Mouse (Mus musculus) stomach, postnatal 0 days (tissue): ENCODE measurements around the gene Znrf3. TPM values are rescaled to one million over a fixed set of nuclear protein-coding genes. Genes with fewer than 3 reads are reported as not detected.
A peak's percentile ranks its signal among the peaks of the same experiment; 100 is the strongest.

Experiments used
- ATAC-seq: fragments of 200-750 bp; cut with Nextera tagmentation; 2 replicates; pipeline ENCODE4 v1.8.0; 2017; ENCODE audit not compliant: low FRiP score, low TSS enrichment
- DNase-seq: peaks from one replicate; pipeline ENCODE4 v3.0.0-alpha.2; 2016; ENCODE audit warnings: low spot score
- H3K27ac ChIP-seq: fragments of 300-500 bp; sonication (generic); replicated peaks from 2 replicates; pipeline ENCODE4 v1.5.1; 2014; ENCODE audit warnings: mild to moderate bottlenecking, control low read depth
- H3K27me3 ChIP-seq: fragments of 300-500 bp; sonication (generic); 2 replicates; pipeline ENCODE4 v1.6.1; 2014; ENCODE audit warnings: low read length; ENCODE audit not compliant: control insufficient read depth, insufficient read depth
- H3K36me3 ChIP-seq: fragments of 300-500 bp; sonication (generic); 2 replicates; pipeline ENCODE4 v1.6.1; 2014; ENCODE audit warnings: low read length, mixed read lengths; ENCODE audit not compliant: control insufficient read depth, insufficient read depth
- H3K4me1 ChIP-seq: fragments of 300-500 bp; sonication (generic); replicated peaks from 2 replicates; pipeline ENCODE4 v1.6.1; 2014; ENCODE audit warnings: antibody characterized with exemption; ENCODE audit not compliant: control insufficient read depth, insufficient read depth
- H3K4me2 ChIP-seq: fragments of 300-500 bp; sonication (generic); replicated peaks from 2 replicates; pipeline ENCODE4 v1.6.1; 2014; ENCODE audit warnings: low read depth, mild to moderate bottlenecking, control low read depth, moderate library complexity
- H3K4me3 ChIP-seq: fragments of 300-500 bp; sonication (generic); 2 replicates; pipeline ENCODE4 v1.5.1; 2014; ENCODE audit warnings: low read depth, low read length, control low read depth
- H3K9ac ChIP-seq: fragments of 300-500 bp; sonication (generic); 2 replicates; pipeline ENCODE4 v1.6.1; 2014; ENCODE audit warnings: mild to moderate bottlenecking, low read length, control low read depth, mixed read lengths
- H3K9me3 ChIP-seq: fragments of 300-500 bp; sonication (generic); 2 replicates; pipeline ENCODE4 v1.6.1; 2016; ENCODE audit warnings: low read length; ENCODE audit not compliant: control insufficient read depth
- CTCF ChIP-seq: IDR thresholded peaks from 2 replicates; pipeline ENCODE4 v1.5.1; 2016; ENCODE audit warnings: antibody characterized with exemption, low read depth, mild to moderate bottlenecking, moderate library complexity
- EP300 ChIP-seq: optimal IDR thresholded peaks from 2 replicates; pipeline ENCODE3; 2016; ENCODE audit warnings: antibody characterized with exemption
- WGBS: fragments of 180-500 bp; shearing (Covaris S2); extraction: QIAGEN DNeasy Blood & Tissue Kit; methylation state at CpG from one replicate; pipeline ENCODE4 v1.1.7; 2014; 5-methylcytosine and 5-hydroxymethylcytosine counted together
- polyA plus RNA-seq: library from polyadenylated mRNA; unstranded; fragments of >200 nt; fragmentation: Nextera tagmentation; extraction: Ambion mirVana; gene quantifications from 2 replicates; pipeline ENCODE4 v1.2.1, GENCODE M21; 2015

Znrf3 gene
- polyA plus RNA-seq, 1 experiment from 2014 or later: 9.3 TPM

DNA sequence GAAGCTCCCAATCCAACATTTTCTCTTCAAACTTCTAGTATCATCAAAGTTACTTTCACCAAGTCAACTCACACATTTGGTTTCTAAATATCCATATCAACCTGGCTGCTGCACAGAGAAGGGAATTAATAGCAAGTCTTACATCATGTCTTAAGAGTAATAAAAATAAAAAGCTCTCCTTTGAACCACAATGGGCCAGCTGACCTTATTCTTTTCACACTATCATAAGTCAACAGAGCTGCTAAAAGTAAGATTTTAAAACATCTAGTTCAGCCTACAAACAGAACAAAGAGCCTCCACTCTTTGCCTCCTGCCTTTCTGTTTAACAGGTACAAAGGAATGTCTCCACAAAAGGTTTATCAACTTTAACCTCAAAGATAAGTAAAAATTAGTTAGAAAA is 7.7 kb downstream of the Znrf3 start:
- no peak for TF ChIP-seq CTCF
- no peak for TF ChIP-seq EP300
- DNase-seq: no peak
- Histone ChIP-seq H3K4me3 (no peak overlapping the region), H3K4me2 (no peak overlapping the region; the same call in 1 of the 2 replicates), H3K9ac (no peak overlapping the region), H3K27me3 (no peaks in the 10 kb centered on the region), H3K4me1 (peaks cover 4% of the 10 kb centered on the region; the same call in 1 of the 2 replicates), H3K27ac (no peak overlapping the region), H3K9me3 (no peaks in the 10 kb centered on the region), H3K36me3 (no peaks in the 10 kb centered on the region)
- ATAC-seq: peak; percentile 49; the same call in 1 of the 2 replicates

DNA sequence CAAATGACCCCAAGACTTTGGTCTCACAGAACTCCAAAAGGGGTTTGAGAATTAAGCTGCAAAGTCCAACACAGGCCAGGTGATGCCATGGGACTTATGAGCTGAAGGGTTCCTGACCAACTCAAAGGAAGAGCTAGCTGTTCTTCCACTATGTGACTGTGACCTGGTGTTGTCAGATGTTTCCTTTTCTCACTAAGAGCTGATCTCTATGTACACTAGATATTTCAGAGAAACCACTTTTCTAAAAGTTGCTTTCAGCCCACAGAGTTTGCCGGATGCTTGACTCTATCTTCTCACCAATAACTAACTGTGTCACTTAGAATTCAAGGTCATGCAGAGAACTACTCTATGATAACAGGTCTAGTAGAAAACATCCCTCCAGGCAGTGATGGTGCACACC is 9.2 kb downstream of the Znrf3 start:
- WGBS: 90% methylated on average over 1 of the region's 1 CpGs
- DNase-seq (no peak), ATAC-seq (no peak)
- Histone ChIP-seq H3K9ac (no peak overlapping the region), H3K36me3 (no peaks in the 10 kb centered on the region), H3K9me3 (no peaks in the 10 kb centered on the region), H3K4me3 (no peak overlapping the region), H3K27me3 (no peaks in the 10 kb centered on the region), H3K4me1 (peaks cover 4% of the 10 kb centered on the region; the same call in 1 of the 2 replicates), H3K27ac (no peak overlapping the region), H3K4me2 (no peak overlapping the region)
- TF ChIP-seq CTCF (no peak), EP300 (no peak)

DNA sequence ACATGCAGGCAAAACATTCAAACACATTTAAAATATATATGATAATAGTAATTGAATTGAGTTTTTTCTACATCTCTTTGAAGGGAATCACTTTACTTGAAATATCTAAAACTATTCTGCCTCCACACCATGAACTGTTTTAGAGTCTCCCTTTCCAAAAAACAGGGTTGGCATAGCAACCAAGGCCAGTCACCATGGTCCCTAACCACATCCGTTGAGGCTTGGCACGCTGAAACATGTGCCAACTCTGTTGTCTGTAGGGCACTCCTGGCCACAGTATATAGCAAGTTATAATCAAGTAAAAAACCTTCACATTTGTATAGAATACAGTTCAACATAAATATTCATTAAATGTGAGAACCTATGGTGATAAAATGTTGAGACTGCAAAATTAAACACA is 12.3 kb downstream of the Znrf3 start:
- DNase-seq (no peak), ATAC-seq (no peak)
- Histone ChIP-seq H3K9ac (no peak overlapping the region), H3K36me3 (no peaks in the 10 kb centered on the region), H3K4me2 (no peak overlapping the region), H3K27ac (no peak overlapping the region), H3K4me1 (peaks cover under 1% of the 10 kb centered on the region; the same call in 1 of the 2 replicates), H3K9me3 (no peaks in the 10 kb centered on the region), H3K4me3 (no peak overlapping the region), H3K27me3 (no peaks in the 10 kb centered on the region)
- 68% methylated on average over 2 of the region's 2 CpGs for WGBS
- TF ChIP-seq EP300 (no peak), CTCF (no peak)

DNA sequence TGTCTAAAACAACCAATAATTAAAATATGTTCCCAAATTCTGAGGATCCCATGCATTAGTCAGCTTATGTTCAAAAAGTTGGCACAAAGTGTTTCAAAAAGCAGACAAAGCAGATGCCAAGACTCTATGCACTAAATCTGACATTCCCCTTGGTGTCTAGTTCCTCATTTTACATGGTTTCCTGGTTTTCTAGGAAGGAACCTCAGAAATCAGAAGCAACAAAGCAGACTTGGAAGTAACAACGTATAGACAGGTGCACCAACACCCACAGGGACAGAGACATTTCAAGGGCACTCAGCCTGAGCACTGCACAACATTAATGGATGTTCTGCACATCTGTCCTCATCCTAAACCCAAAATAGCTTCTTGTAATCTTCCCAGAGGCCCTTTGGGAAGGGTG is 13.8 kb downstream of the Znrf3 start:
- Histone ChIP-seq H3K27me3 (no peaks in the 10 kb centered on the region), H3K4me2 (no peak overlapping the region), H3K4me3 (no peak overlapping the region), H3K9ac (no peak overlapping the region), H3K36me3 (no peaks in the 10 kb centered on the region), H3K27ac (no peak overlapping the region), H3K9me3 (no peaks in the 10 kb centered on the region), H3K4me1 (no peaks in the 10 kb centered on the region; the same call in 1 of the 2 replicates)
- no peak for ATAC-seq
- TF ChIP-seq CTCF: no peak
- no peak for TF ChIP-seq EP300
- no peak for DNase-seq
- WGBS: 40% methylated on average over 1 of the region's 1 CpGs

- H3K9ac ChIP-seq: no peak overlapping the region
- H3K36me3 ChIP-seq: no peaks in the 10 kb centered on the region
- H3K4me1 ChIP-seq: no peaks in the 10 kb centered on the region; the same call in 1 of the 2 replicates
- no peak overlapping the region for H3K27ac ChIP-seq
- TF ChIP-seq CTCF (no peak), EP300 (no peak)
- H3K27me3 ChIP-seq: no peaks in the 10 kb centered on the region
- no peak overlapping the region for H3K4me3 ChIP-seq
- 77% methylated on average over 4 of the region's 4 CpGs for WGBS
- DNase-seq: no peak
- ATAC-seq: no peak
- H3K9me3 ChIP-seq: no peaks in the 10 kb centered on the region
- no peak overlapping the region for H3K4me2 ChIP-seq
These were observed 15.1 kb downstream of the Znrf3 start for GRCm38 (mm10) chr11:5429396-5430190.

- Histone ChIP-seq H3K9ac (no peak overlapping the region), H3K4me3 (no peak overlapping the region), H3K27ac (no peak overlapping the region), H3K9me3 (no peaks in the 10 kb centered on the region), H3K4me1 (no peaks in the 10 kb centered on the region; the same call in 1 of the 2 replicates), H3K4me2 (no peak overlapping the region), H3K27me3 (no peaks in the 10 kb centered on the region), H3K36me3 (no peaks in the 10 kb centered on the region)
- DNase-seq (no peak), ATAC-seq (no peak)
- TF ChIP-seq EP300 (peak; percentile 36), CTCF (no peak)
- WGBS: 62% methylated on average over 3 of the region's 3 CpGs
These were observed 17.4 kb downstream of the Znrf3 start for GRCm38 (mm10) chr11:5427251-5427650.
